Mouse (Mus musculus) CH12.LX (cell line): Measurements from ENCODE around the gene Tmem165.

Source experiments
- CHD2 ChIP-seq: IDR thresholded peaks from 2 replicates; pipeline ENCODE4 v1.6.1; 2011; ENCODE audit warnings: low read length, improper control_type of control experiment
- CTCF ChIP-seq, 2 experiments: IDR thresholded peaks in 1 of 2; conservative IDR thresholded peaks in 1 of 2; 2 replicates each; pipeline ENCODE4 v1.5.1; 2011 to 2012; ENCODE audit warnings: low read depth in 2 of 2, low read length in 2 of 2, improper control_type of control experiment in 1 of 2, inconsistent platforms in 1 of 2, mild to moderate bottlenecking in 1 of 2, moderate library complexity in 1 of 2
- E2F4 ChIP-seq: IDR thresholded peaks from 2 replicates; pipeline ENCODE4 v1.6.1; 2011; ENCODE audit warnings: low read depth, low read length, improper control_type of control experiment; ENCODE audit not compliant: insufficient replicate concordance
- MAFK ChIP-seq: IDR thresholded peaks from 2 replicates; pipeline ENCODE4 v1.6.1; 2011; ENCODE audit warnings: low read length, improper control_type of control experiment; ENCODE audit not compliant: insufficient replicate concordance
- MAX ChIP-seq: IDR thresholded peaks from 2 replicates; pipeline ENCODE4 v1.6.1; 2011; ENCODE audit warnings: low read length, improper control_type of control experiment
- NELFE ChIP-seq: IDR thresholded peaks from 2 replicates; pipeline ENCODE4 v1.6.1; 2011; ENCODE audit warnings: low read depth, low read length, improper control_type of control experiment
- PAX5 ChIP-seq: IDR thresholded peaks from 2 replicates; pipeline ENCODE4 v1.6.1; 2012; ENCODE audit warnings: low read length, inconsistent platforms, mixed read lengths
- POLR2A ChIP-seq: IDR thresholded peaks from 2 replicates; pipeline ENCODE4 v1.6.1; 2011; ENCODE audit warnings: low read depth, mild to moderate bottlenecking, improper control_type of control experiment, low read length
- SIN3A ChIP-seq: IDR thresholded peaks from 2 replicates; pipeline ENCODE4 v1.6.1; 2012; ENCODE audit warnings: low read length, improper control_type of control experiment, inconsistent platforms
- USF1 ChIP-seq: IDR thresholded peaks from 2 replicates; pipeline ENCODE4 v1.6.1; 2014; ENCODE audit warnings: low read depth, mild to moderate bottlenecking, inconsistent platforms, low read length, improper control_type of control experiment
- USF2 ChIP-seq: conservative IDR thresholded peaks from 2 replicates; pipeline ENCODE4 v1.6.1; 2011; ENCODE audit warnings: low read depth, low read length, improper control_type of control experiment
- ZC3H11A ChIP-seq: IDR thresholded peaks from 2 replicates; pipeline ENCODE4 v1.6.1; 2012; ENCODE audit warnings: low read depth, mild to moderate bottlenecking, inconsistent platforms, low read length, improper control_type of control experiment
- ZMIZ1 ChIP-seq: IDR thresholded peaks from 2 replicates; pipeline ENCODE4 v1.6.1; 2012; ENCODE audit warnings: low read depth, mild to moderate bottlenecking, inconsistent platforms, low read length, improper control_type of control experiment

- TF ChIP-seq CHD2 = no peak
- no peak for TF ChIP-seq CTCF (conservative IDR thresholded peaks at IDR 0.05 in 1 of 2, IDR thresholded peaks at IDR 0.05 in 1 of 2; ENCODE audit: low read depth in 2 of 2, low read length in 2 of 2)
- no peak for TF ChIP-seq ZMIZ1
- TF ChIP-seq ZC3H11A = no peak
- TF ChIP-seq E2F4 = no peak
- no peak for TF ChIP-seq USF1
- TF ChIP-seq USF2 = no peak
- no peak for TF ChIP-seq POLR2A
- TF ChIP-seq NELFE = no peak
- TF ChIP-seq PAX5 = no peak
- TF ChIP-seq MAFK = no peak
- no peak for TF ChIP-seq SIN3A
- TF ChIP-seq MAX = no peak
Measured at GRCm38 (mm10) chr5:76171039-76171438, 12.6 kb upstream of the Tmem165 start.
